Mouse (Mus musculus) CD8-positive naive resting alpha-beta T cell, adult 2 months (primary cell): ENCODE data around the gene Tnp2.

ENCODE experiments used
- DNase-seq, 2 experiments: peaks; one replicate each; pipeline ENCODE4 v3.0.0; 2022; ENCODE audit warnings: low read depth in 2 of 2, low spot score in 2 of 2

Gene Tnp2

GRCm38 (mm10) chr16:10790702-10791101 lies 2.2 kb upstream of the Tnp2 start, which contains the start of gene Prm3:
TSS of gene Prm3 (minus strand) at chr16:10790914.
- no peak for DNase-seq

- DNase-seq, result no peak
These were observed 406 bp upstream of the Tnp2 start for GRCm38 (mm10) chr16:10788866-10789265.

- no peak for DNase-seq
These were observed 857 bp downstream of the Tnp2 start for GRCm38 (mm10) chr16:10787548-10788058.

GRCm38 (mm10) chr16:10786782-10787547 lies 1.5 kb downstream of the Tnp2 start:
- no peak for DNase-seq

- DNase-seq, result peak; percentile 77 to 85
These were observed 2.2 kb downstream of the Tnp2 start for GRCm38 (mm10) chr16:10786288-10786687.

GRCm38 (mm10) chr16:10785371-10786231 lies 2.9 kb downstream of the Tnp2 start, which contains the start of gene Socs1:
TSS of gene Socs1 (minus strand) at chr16:10785536.
- DNase-seq, result peak; percentile 90 to 91

GRCm38 (mm10) chr16:10784793-10785370 lies 3.6 kb downstream of the Tnp2 start:
- peak; percentile 97 to 98 for DNase-seq

- DNase-seq, result peak in 1 of 2 experiments; percentile 33
These were observed 4.3 kb downstream of the Tnp2 start for GRCm38 (mm10) chr16:10783883-10784792.

GRCm38 (mm10) chr16:10783451-10783850 lies 5.0 kb downstream of the Tnp2 start:
- no peak for DNase-seq

GRCm38 (mm10) chr16:10783152-10783434 lies 5.4 kb downstream of the Tnp2 start:
- DNase-seq, result no peak

- DNase-seq, result no peak
These were observed 5.9 kb downstream of the Tnp2 start for GRCm38 (mm10) chr16:10782377-10783151.

- DNase-seq, result peak; percentile 39 to 54
These were observed 6.5 kb downstream of the Tnp2 start for GRCm38 (mm10) chr16:10781862-10782371.

- no peak for DNase-seq
These were observed 7.8 kb downstream of the Tnp2 start for GRCm38 (mm10) chr16:10780631-10781120.

- no peak for DNase-seq
These were observed 10.8 kb downstream of the Tnp2 start for GRCm38 (mm10) chr16:10777579-10778160.

- DNase-seq, result no peak
These were observed 12.1 kb downstream of the Tnp2 start for GRCm38 (mm10) chr16:10776322-10776721.

- no peak for DNase-seq
These were observed 13.7 kb downstream of the Tnp2 start for GRCm38 (mm10) chr16:10774726-10775125.

GRCm38 (mm10) chr16:10773543-10773942 lies 14.9 kb downstream of the Tnp2 start:
- DNase-seq, result no peak

GRCm38 (mm10) chr16:10771769-10772510 lies 16.5 kb downstream of the Tnp2 start:
- peak; percentile 84 to 87 for DNase-seq
